Mouse (Mus musculus) heart, embryonic 11.5 days (tissue): ENCODE results near the gene Gm40193. TPM values are rescaled to one million over a fixed set of nuclear protein-coding genes. Genes with fewer than 3 reads are reported as not detected.
A peak's percentile ranks its signal among the peaks of the same experiment; 100 is the strongest.
"Not testable (repeated sequence)": the region's sequence is repeated elsewhere in the genome, so short reads cannot be mapped to it uniquely, and the experiment has no call there.

Experiments used
- ATAC-seq: fragments of 200-750 bp; cut with Nextera tagmentation; replicated peaks from 2 replicates; pipeline ENCODE4 v1.8.0; 2017; ENCODE audit warnings: moderate library complexity; ENCODE audit not compliant: insufficient number of reproducible peaks, low FRiP score, low TSS enrichment
- H3K27ac ChIP-seq: fragments of 300-500 bp; sonication (generic); 2 replicates; pipeline ENCODE4 v1.5.1; 2014; ENCODE audit warnings: mild to moderate bottlenecking, low read depth, low read length
- H3K27me3 ChIP-seq: fragments of 300-500 bp; sonication (generic); 2 replicates; pipeline ENCODE4 v1.6.1; 2014; ENCODE audit warnings: mild to moderate bottlenecking, low read length, mixed read lengths; ENCODE audit not compliant: control insufficient read depth, insufficient read depth
- H3K36me3 ChIP-seq: fragments of 300-500 bp; sonication (generic); 2 replicates; pipeline ENCODE4 v1.6.1; 2014; ENCODE audit warnings: mild to moderate bottlenecking, low read length, moderate library complexity, mixed read lengths; ENCODE audit not compliant: control insufficient read depth, insufficient read depth
- H3K4me1 ChIP-seq: fragments of 300-500 bp; sonication (generic); 2 replicates; pipeline ENCODE4 v1.6.1; 2014; ENCODE audit warnings: low read length; ENCODE audit not compliant: control insufficient read depth, insufficient read depth
- H3K4me2 ChIP-seq: fragments of 300-500 bp; sonication (generic); 2 replicates; pipeline ENCODE4 v1.6.1; 2014; ENCODE audit warnings: mild to moderate bottlenecking, moderate library complexity
- H3K4me3 ChIP-seq: fragments of 300-500 bp; sonication (generic); 2 replicates; pipeline ENCODE4 v1.5.1; 2014; ENCODE audit warnings: low read depth, low read length
- H3K9ac ChIP-seq: fragments of 300-500 bp; sonication (generic); 2 replicates; pipeline ENCODE4 v1.6.1; 2014; ENCODE audit warnings: mild to moderate bottlenecking, low read depth, low read length, moderate library complexity
- H3K9me3 ChIP-seq: fragments of 300-500 bp; sonication (generic); replicated peaks from 2 replicates; pipeline ENCODE4 v1.6.1; 2016; ENCODE audit warnings: low read length; ENCODE audit not compliant: control insufficient read depth
- WGBS: fragments of 180-500 bp; shearing (Covaris S2); extraction: QIAGEN DNeasy Blood & Tissue Kit; methylation state at CpG from one replicate; pipeline ENCODE4 v1.1.7; 2014; ENCODE audit not compliant: insufficient replicate concordance; 5-methylcytosine and 5-hydroxymethylcytosine counted together
- polyA plus RNA-seq: library from polyadenylated mRNA; unstranded; fragments of >200 nt; fragmentation: Nextera tagmentation; extraction: Ambion mirVana; gene quantifications from 2 replicates; pipeline ENCODE4 v1.2.1, GENCODE M21; 2014

Gm40193 gene
- polyA plus RNA-seq, 1 experiment from 2014 or later = not detected

DNA sequence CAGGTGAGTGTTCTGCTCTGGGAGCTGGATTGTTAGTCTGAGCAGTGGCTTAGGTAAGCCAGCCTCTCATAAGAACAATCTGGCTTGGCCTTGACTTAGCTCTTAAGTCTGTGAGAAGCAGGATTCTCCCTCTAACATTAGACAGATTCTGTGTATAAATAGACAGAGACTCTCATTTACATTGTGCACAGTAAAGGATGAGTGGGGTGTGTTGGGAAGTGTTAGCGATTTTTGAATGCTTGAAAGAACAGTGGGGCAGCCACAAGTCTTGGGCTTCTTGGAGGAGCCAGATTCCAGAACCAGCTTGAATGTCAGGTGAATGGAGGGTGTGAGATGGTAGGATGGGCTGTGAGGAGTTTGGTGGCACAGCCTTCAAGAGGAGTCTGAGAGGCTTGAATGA is 38.9 kb upstream of the Gm40193 start:
- Histone ChIP-seq H3K36me3 (no peaks in the 10 kb centered on the region), H3K4me1 (peaks cover 12% of the 10 kb centered on the region), H3K9me3 (no peaks in the 10 kb centered on the region), H3K4me2 (peak overlapping the region; percentile 9), H3K4me3 (no peak overlapping the region), H3K27me3 (no peaks in the 10 kb centered on the region), H3K27ac (no peak overlapping the region), H3K9ac (no peak overlapping the region)
- no peak for ATAC-seq
- WGBS = 86% methylated on average over 1 of the region's 1 CpGs

DNA sequence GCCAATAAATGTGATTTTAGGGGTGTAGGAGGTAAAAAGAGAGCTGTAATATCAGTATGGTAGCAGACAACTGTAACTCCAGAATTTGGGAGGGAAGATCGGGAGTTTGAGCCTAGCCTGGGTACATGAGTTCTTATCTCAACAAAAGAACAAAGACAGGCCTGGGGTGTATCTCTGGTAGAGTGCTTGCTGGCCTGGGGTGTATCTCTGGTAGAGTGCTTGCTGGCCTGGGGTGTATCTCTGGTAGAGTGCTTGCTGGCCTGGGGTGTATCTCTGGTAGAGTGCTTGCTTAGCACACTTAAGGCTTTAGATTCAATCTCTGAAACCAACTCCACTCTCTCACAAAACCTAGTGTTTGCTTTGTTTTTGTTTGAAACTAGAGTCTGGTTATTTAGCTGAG is 37.9 kb upstream of the Gm40193 start:
- ATAC-seq, H3K4me3 ChIP-seq, H3K9ac ChIP-seq, H3K4me2 ChIP-seq, H3K27me3 ChIP-seq, H3K9me3 ChIP-seq, H3K36me3 ChIP-seq, H3K27ac ChIP-seq: not testable (repeated sequence)
- WGBS = 43% methylated on average over 1 of the region's 1 CpGs
- peaks cover 12% of the 10 kb centered on the region for H3K4me1 ChIP-seq

DNA sequence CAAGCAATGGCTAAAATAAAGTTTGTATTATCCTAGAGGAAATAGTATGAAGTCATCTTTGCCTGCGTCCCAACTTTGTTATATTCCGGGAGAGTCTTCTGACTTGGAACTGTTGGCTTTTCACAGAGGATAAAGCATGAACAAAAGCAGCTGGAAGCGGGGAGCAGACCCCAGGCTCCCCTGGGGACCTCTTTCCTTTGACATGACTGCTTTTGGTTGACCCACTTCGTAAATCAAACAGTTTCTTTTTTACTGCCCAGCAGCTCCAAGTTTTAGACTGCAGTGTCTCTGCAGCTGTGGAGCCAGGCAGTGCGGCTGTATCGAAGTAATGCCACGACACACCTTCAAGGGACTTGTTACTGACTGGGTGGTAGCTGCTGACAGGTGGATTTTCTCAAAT is 33.8 kb upstream of the Gm40193 start:
- Histone ChIP-seq H3K27me3 (no peaks in the 10 kb centered on the region), H3K4me3 (no peak overlapping the region), H3K27ac (no peak overlapping the region), H3K4me1 (peaks cover 10% of the 10 kb centered on the region), H3K9me3 (no peaks in the 10 kb centered on the region), H3K4me2 (no peak overlapping the region), H3K36me3 (no peaks in the 10 kb centered on the region), H3K9ac (no peak overlapping the region)
- ATAC-seq = no peak
- 84% methylated on average over 7 of the region's 7 CpGs for WGBS

GRCm38 (mm10) chr11:70564276-70564873 is 31.6 kb upstream of the Gm40193 start:
- Histone ChIP-seq H3K9ac (peak overlapping the region; percentile 90; the same call in 1 of the 2 replicates), H3K4me3 (peak overlapping the region; percentile 92), H3K4me2 (peak overlapping the region; percentile 76), H3K4me1 (peaks cover 10% of the 10 kb centered on the region), H3K27me3 (no peaks in the 10 kb centered on the region), H3K36me3 (no peaks in the 10 kb centered on the region), H3K9me3 (no peaks in the 10 kb centered on the region), H3K27ac (no peak overlapping the region)
- no peak for ATAC-seq
- WGBS = 43% methylated on average over 4 of the region's 4 CpGs

GRCm38 (mm10) chr11:70563470-70564275 is 30.9 kb upstream of the Gm40193 start:
- H3K27me3 ChIP-seq = no peaks in the 10 kb centered on the region
- H3K4me3 ChIP-seq = peak overlapping the region; percentile 92
- ATAC-seq = no peak
- no peaks in the 10 kb centered on the region for H3K36me3 ChIP-seq
- H3K4me1 ChIP-seq = peaks cover 10% of the 10 kb centered on the region
- peak overlapping the region; percentile 76 for H3K4me2 ChIP-seq
- H3K27ac ChIP-seq = peak overlapping the region; percentile 86
- 2% methylated on average over 25 of the region's 25 CpGs for WGBS
- H3K9ac ChIP-seq = peak overlapping the region; percentile 90
- H3K9me3 ChIP-seq = no peaks in the 10 kb centered on the region

GRCm38 (mm10) chr11:70562995-70563469 is 30.3 kb upstream of the Gm40193 start:
- H3K4me1 ChIP-seq = peaks cover 10% of the 10 kb centered on the region
- H3K27ac ChIP-seq = peak overlapping the region; percentile 86
- H3K36me3 ChIP-seq = no peaks in the 10 kb centered on the region
- no peaks in the 10 kb centered on the region for H3K9me3 ChIP-seq
- H3K4me3 ChIP-seq = peak overlapping the region; percentile 92
- no peak; the same call in 1 of the 2 replicates for ATAC-seq
- peak overlapping the region; percentile 76 for H3K4me2 ChIP-seq
- peak overlapping the region; percentile 90 for H3K9ac ChIP-seq
- no peaks in the 10 kb centered on the region for H3K27me3 ChIP-seq
- WGBS = 0% methylated on average over 25 of the region's 31 CpGs

DNA sequence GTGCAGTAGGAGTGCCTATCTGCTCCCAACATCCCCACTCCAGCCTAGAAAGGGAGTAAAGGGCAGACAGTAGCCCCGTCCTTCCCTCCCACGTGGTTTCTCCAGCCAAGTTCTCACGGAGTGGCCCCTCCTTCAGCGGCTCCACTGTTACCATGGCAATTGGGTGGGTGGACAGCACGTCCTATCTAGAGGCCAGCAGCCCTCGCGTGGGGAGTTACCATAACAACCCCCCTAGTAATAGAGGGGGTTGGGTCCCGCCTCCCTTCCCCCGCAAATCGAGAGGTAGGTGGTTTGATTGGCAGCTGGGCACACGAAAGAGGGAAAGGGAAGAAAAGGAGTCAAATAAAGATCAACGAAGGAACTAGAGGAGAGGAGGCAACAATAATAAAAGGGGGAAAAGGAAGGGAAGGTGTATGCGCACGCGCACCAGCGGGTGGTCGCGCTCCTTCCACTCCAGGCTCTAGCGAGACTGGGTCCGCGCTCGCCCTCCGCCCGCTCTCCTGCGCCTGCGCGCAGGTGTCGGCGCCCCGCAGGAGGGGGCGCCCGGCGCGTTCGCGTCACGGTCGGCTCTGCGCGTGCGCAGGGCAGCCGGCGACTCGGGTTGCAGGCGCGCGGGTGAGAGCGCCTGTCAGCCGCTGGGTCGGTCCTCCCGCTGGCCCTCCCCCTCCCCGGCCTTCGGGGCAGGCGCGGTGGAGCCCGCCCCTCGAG is 29.7 kb upstream of the Gm40193 start, which contains the start of gene Mink1:
Mink1 (plus strand) TSS at position 595 of the 708 bp plus-strand sequence.
- H3K4me1 ChIP-seq = peaks cover 10% of the 10 kb centered on the region
- peak within 1 kb of the TSS; percentile 90 for H3K9ac ChIP-seq
- peaks cover 4% of the 10 kb centered on the region for H3K36me3 ChIP-seq
- H3K27ac ChIP-seq = peak within 1 kb of the TSS; percentile 86
- WGBS = under 1% methylated on average over 55 of the region's 57 CpGs
- H3K9me3 ChIP-seq = no peaks in the 10 kb centered on the region
- peak within 1 kb of the TSS; percentile 76 for H3K4me2 ChIP-seq
- ATAC-seq = peak; percentile 90
- peak within 1 kb of the TSS; percentile 92 for H3K4me3 ChIP-seq
- H3K27me3 ChIP-seq = no peaks in the 10 kb centered on the region

GRCm38 (mm10) chr11:70561937-70562286 is 29.2 kb upstream of the Gm40193 start:
- Histone ChIP-seq H3K9me3 (no peaks in the 10 kb centered on the region), H3K36me3 (peaks cover 8% of the 10 kb centered on the region), H3K4me1 (peaks cover 10% of the 10 kb centered on the region), H3K9ac (peak overlapping the region; percentile 90; the same call in 1 of the 2 replicates), H3K4me3 (peak overlapping the region; percentile 92), H3K27me3 (no peaks in the 10 kb centered on the region), H3K27ac (no peak overlapping the region), H3K4me2 (peak overlapping the region; percentile 76)
- 4% methylated on average over 2 of the region's 2 CpGs for WGBS
- no peak for ATAC-seq
